Mouse (Mus musculus): ENCODE data around the gene Tnfrsf12a.

Tnfrsf12a gene

DNA sequence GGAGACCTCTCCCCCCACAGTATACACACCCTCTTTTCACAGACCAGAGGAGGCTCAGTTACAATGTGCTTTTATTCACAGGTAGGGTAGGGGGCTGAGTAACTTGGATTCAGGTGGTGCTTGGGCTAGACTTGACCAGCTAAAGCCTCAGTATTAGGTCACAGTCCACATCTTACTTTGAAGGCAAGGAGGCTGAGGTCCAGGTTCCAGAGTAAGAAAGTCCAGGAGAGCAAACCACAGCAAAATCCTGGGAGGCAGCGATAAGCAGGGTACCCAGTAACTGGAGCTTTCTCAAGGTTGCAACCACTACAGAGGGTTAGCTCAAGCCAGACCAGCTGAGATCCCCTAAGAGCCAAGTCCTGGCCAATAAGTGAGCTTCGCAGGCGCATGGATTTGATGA, 5.3 kb upstream of the Tnfrsf12a start:
- in situ Hi-C loops (cut with MboI; ENCODE audit: unreplicated experiment in 2 of 2) = no loop called here

DNA sequence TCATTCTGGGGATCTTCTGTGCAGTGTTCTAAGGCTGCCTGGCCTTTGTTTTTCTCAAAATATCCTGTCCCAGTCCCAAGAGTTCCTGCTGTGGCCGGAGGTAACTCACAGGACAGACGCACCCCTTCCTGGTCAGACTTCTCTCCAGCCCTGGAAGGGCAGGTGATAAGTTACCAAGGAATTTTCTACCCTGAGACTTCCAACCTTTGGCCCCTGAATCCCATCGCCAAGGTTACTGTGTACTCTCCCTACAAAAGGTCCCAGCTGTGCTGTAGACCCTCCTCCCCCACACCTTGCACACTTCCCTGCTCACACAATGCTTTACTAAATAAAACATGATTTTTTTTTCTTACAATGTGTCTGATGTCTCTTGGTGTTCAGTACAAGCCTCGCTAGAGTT, 4.8 kb upstream of the Tnfrsf12a start:
- in situ Hi-C loops (cut with MboI; ENCODE audit: unreplicated experiment in 2 of 2) = no loop called here

DNA sequence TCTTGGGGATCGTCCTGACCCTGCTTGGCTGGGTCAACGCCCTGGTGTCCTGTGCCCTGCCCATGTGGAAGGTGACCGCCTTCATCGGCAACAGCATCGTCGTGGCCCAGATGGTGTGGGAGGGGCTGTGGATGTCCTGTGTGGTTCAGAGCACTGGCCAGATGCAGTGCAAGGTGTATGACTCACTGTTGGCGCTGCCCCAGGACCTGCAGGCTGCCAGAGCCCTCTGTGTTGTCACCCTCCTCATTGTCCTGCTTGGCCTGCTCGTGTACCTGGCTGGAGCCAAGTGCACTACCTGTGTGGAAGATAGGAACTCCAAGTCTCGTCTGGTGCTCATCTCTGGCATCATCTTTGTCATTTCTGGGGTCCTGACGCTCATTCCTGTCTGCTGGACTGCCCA, 3.8 kb upstream of the Tnfrsf12a start:
- in situ Hi-C loops (cut with MboI; ENCODE audit: unreplicated experiment in 2 of 2) = no loop called here

DNA sequence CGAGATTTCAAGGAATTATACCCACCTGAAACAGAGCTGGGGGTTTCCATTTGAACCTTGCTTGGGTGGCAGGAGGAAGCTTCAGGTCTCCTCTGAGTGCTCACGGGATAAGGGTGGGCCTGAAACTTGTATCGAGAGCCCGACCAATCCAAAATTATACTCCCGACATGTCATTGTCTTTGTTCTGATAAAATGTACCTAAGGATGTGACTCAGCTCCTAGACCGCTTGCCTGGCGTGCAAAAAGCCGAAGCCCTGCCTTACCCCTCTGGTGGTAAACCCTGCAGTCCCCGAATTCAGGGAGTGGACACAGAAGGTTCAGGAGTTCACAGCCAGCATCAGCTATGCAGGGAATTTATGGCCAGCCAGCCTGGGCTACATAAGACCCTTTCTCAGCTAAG, 3.1 kb upstream of the Tnfrsf12a start:
- in situ Hi-C loops (cut with MboI; ENCODE audit: unreplicated experiment in 2 of 2) = no loop called here

DNA sequence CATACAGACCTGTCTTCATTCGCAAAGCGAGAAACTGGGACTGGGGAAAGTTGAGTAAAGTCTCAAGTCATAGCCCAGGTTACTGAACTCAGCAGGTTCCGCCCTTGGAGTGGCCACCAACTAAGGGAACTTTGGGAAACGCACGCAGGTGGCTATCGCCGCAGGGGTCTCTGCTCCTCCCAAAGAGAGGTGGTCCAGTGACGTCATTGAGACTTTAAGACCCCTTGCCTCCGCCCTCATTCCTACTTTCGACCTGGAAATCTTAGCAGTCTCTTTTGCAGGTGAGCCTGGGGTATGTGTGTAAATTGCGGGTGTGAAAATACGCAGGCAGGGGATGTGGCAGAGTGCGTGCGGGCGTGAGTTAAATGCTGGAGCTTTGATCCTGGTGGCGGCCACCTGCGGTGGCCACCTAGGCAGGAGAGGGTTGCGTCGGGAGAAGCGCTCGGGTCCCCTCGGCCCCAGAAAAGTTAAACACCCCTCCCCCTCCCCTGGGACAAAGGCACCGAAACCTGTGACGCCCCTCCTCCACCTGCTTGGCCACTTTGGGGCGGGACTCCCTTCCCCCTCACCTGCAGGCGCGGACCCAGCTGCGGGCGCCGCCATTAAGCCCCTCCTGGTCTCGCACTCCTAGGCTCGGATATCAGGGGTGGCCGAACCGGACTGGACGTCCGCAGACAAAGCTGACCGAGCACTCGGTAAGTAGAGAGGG, 2.0 kb upstream of the Tnfrsf12a start, which contains the start of gene Cldn6:
Gene Cldn6, plus strand, starts transcription at position 123 of the 709 bp plus-strand sequence.
- in situ Hi-C loops (cut with MboI; ENCODE audit: unreplicated experiment in 2 of 2) = no loop called here

DNA sequence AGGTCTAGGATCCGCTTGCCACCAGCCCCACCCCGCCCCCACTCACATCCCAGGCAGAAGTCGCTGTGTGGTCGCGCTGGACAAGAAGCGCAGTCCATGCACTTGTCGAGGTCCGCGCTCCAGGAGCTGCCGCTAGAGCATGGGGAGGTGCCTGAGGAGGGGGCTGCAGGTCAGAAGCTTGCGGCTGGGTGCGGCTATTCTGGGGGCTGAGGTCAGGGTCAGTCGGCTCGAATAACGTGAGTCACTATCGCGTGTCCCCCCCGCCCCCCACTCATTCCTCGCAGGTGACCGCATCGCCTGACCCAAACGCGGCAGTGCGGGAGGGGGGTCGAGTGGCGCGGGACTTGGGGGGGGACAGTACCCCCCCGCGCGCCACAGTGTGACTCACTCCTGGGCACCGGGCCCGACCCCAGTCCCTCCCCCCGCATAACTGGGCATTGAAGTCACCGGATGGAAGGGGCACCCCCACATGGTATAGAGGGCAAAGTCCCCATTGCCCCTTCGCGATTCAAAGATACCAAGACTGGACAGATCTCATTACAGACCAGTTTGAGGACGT, 716 bp downstream of the Tnfrsf12a start:
- in situ Hi-C loops (cut with MboI; ENCODE audit: unreplicated experiment in 2 of 2) = no loop called here

DNA sequence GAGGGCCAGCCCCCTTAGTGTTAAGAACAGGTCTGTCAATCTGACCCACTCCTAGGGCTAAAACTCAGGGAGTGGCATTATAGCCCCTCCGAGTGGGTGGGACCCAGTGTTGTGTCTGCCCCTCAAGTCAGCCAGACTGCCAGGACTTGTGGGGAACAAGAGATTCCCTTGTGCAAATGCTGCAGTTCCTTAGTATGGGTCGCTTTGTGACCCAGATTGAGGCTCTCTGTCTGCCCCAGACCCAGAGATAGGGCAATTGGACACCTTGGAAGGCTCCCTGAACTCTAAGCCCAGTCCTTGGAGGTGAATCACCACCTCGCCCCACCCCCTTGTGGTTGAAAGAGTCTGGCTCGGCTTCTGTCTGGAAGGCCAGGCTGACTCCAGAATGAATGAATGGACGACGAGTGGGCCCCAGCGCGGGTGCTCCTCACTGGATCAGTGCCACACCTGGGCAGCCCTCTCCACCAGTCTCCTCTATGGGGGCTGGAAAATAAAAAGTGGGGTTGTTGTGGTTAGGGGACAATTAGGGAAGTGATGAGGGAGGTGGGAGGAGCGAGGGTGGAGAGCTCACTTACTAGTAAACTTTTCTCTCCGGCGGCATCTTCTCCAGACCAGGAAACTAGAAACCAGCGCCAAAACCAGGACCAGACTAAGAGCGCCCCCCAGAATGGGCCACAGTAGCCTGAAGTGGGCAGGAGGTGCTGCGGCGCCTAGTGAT, 1.5 kb downstream of the Tnfrsf12a start:
- in situ Hi-C loops (cut with MboI; ENCODE audit: unreplicated experiment in 2 of 2) = no loop called here

DNA sequence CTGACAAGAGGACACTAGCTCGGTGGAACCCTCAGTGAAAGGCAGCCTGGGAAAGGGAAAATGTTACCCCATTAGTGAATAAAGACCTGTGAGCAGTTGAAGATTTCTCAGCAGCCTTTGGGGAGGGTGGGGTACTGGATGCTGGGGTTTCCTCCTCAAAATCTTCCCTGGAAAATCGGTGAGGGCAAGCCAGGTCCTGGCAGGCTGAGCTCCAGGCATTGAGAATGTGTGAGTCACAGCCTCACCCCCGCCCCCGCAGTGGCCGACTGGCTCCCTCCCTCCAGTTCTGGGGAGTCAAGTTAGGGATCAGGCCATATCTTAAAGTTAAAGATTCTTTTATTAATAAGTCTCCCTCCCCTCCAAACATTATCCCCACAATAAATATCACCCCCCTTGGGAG, 2.1 kb downstream of the Tnfrsf12a start:
- in situ Hi-C loops (cut with MboI; ENCODE audit: unreplicated experiment in 2 of 2) = no loop called here

DNA sequence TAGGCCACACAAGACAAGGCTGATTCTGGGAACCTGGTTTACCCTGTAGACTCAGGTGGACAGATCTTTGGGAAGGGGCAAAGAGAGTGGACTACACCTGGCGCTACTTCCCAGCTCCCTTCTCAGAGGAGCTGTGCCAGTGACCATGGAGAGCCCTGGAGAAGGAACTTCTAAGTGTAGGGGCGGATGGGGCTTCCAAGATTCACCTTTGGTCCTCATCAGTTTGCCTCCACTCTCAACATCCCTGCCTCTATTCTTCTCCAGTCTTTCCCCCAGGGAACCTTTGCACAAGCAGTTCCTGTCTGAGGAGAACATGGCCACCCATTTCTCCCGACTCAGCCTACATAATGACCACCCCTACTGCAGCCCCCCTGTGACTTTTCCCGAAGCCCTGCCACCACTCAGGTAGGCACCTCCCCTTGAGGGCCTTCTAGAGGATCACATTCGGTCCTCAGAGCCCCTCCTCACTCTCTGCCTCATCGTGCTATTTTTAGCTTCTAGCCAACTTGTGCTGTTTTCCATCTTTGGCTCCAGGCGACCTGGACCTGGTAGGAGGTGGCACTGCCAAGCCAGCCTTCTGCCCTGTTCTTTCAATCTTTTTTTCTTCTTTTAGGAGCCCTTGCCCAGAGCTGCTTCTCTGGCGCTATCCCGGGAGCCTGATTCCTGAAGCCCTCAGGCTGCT, 2.9 kb downstream of the Tnfrsf12a start:
- in situ Hi-C loops (cut with MboI; ENCODE audit: unreplicated experiment in 2 of 2) = no loop called here

DNA sequence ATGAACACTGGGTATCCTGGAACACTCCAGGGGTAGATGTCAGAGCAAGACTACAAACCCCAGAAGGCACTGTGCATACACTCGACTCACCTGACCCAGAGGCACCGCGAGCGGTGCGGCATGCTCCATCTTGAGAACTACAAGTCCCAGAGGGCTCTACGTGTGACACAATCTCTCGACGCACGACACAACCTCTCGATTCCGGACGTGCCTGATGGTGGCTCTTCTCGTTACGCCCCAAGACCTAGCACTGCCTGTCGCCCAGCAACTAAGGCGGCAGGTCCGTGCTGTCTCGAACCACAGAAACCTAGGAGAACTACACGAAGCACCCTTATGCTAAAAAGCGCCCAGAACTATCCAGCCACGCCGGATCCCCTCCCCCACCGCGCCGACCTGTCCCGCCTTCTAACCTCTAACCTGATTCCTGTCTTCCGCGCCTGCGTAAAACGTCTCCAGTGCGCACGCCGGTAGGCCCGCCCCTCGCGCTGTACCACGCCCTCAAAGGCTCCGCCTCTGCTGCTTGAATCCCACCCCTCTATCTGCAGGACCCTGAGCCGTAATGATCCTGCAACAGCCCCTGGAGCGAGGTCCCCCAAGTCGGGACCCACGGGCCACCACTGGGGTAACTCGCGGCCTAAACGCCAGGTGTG, 3.7 kb downstream of the Tnfrsf12a start, which contains the start of the genes Hcfc1r1 and Thoc6:
Gene Hcfc1r1, plus strand, starts transcription at position 173 of the 650 bp plus-strand sequence.
Gene Thoc6, minus strand, starts transcription at position 459 of the 650 bp plus-strand sequence.
- in situ Hi-C loops (cut with MboI; ENCODE audit: unreplicated experiment in 2 of 2) = no loop called here

DNA sequence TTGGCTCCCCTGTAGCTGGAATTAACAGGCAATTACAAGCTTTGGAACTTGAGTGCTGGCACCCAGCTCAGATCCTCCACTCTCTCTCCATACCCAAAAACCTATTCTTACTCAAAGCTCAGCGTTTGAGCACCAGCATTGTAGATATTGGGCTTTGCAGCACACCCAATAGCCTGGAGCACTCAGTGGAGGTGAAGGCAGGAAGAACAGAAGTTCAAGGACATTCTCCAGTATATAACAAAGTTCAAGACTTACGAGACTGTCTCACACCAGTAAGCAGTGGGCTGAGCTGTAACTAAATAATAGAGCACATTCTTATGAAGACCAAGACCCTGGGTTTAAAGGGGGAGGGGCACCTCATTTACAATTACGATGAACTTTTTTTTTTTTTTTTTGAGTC, 4.5 kb downstream of the Tnfrsf12a start:
- in situ Hi-C loops (cut with MboI; ENCODE audit: unreplicated experiment in 2 of 2) = no loop called here

DNA sequence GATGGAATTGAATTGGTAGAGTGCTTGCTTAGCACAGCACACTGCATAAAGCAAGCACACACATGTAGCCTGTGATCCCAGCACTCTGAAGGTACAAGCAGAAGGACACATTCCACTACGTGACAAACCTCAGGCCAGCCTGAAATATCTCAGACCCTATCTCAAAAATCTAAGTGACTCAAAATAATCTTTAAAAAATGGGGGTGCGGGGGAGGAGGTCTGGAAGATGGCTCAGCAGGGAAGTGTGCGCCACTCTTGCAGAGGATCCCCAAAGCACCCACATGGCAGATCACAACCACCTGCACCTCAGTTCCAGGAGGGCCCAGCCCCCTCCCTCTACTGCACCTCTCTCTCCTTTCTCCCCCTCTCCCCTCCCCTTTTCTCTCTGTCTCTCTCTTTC, 5.7 kb downstream of the Tnfrsf12a start:
- in situ Hi-C loops (cut with MboI; ENCODE audit: unreplicated experiment in 2 of 2) = no loop called here

DNA sequence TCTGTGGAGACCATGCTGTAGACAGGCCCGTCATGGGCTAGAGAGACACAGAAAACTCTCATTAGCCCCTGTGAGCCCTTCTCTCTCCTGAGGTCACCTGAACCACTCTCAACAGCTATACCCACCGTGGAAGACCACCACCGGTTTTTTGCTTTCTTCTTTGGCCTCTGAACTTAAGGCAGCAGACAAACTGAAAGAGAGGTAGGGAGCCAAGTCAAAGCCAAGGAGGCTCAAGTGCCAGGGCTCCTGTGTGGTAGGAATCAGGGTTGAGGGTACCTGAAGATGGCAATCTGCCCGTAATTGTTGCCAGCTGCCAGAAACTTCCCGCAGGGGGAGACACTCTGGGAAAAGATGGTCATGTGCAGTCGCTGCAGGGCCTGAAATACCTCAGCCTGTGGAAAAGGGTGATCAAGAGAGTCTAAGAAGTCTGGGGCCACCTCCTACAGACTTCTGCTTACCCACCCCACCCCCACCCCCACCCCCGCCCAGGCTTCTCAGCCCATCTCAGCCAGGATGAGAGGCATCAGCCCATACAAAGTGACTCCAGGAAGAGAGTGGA, 6.7 kb downstream of the Tnfrsf12a start:
- in situ Hi-C loops (cut with MboI; ENCODE audit: unreplicated experiment in 2 of 2) = no loop called here

DNA sequence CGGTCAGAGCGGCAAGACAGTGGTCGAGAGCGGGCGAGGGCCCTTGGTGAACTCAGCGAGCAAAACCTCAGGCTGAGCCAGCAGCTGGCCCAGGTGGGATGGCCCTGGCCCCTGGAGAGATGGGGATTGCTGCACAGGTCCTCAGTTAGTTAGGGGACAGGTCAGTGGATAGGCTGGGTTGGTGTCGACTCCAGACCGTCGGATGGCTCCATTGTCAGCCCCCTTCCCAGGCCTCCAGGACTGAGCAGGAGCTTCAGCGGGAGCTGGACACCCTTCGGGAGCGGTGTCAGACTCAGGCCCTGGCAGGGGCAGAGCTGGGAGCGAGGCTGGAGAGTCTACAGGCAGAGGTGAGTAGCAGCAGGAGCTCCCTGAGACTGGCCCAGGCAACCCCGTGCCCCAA, 11.8 kb downstream of the Tnfrsf12a start:
- in situ Hi-C loops (cut with MboI; ENCODE audit: unreplicated experiment in 2 of 2) = no loop called here

DNA sequence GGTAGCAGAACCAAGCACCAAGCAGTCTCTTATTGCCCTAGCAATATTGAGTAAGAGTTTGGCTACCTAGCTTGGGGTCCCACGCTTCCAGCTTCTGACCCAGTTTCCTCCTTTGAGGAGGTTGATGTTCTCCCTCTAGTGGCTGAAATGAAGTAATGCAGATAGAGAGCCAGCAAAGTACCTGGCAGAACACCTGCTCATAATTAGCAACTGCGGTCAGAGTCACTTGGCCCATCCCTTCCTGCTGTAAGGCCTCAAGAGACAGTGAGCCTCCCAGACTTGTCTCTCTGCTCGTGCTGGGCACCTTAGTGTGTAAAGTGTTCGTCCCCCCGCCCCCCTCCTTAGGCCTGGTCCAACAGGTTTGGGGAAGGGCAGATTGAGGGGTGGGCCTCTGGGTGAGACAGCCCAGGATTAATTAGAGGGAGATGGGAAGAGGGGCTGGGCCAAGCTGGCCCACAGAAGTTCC, 12.7 kb downstream of the Tnfrsf12a start:
- in situ Hi-C loops (cut with MboI; ENCODE audit: unreplicated experiment in 2 of 2) = loop anchor here in 1 of 2 experiments (5.0 kb wide), 1 partner anchor 43 kb away; no protein-coding TSS in a partner anchor

DNA sequence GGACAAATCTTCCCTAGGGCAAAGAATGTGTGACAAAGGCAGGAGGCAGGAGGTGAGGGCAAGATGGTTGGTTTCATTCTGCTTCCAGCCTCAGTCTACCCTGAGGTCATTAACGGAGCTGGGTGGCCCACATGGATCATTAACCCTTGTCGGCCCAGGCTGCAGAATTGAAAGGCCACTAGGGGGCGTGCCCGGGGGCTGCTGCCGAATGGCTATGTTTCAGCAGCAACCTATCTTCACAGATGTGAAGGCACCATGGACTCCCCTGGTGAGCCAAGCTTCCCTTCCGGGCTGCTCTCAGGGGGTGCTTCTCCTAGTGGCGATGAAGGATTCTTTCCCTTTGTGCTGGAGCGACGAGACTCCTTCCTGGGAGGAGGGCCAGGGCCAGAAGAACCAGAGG, 15.7 kb downstream of the Tnfrsf12a start:
- in situ Hi-C loops (cut with MboI; ENCODE audit: unreplicated experiment in 2 of 2) = loop anchor here in 1 of 2 experiments (5.0 kb wide), 1 partner anchor 46 kb away; no protein-coding TSS in a partner anchor

DNA sequence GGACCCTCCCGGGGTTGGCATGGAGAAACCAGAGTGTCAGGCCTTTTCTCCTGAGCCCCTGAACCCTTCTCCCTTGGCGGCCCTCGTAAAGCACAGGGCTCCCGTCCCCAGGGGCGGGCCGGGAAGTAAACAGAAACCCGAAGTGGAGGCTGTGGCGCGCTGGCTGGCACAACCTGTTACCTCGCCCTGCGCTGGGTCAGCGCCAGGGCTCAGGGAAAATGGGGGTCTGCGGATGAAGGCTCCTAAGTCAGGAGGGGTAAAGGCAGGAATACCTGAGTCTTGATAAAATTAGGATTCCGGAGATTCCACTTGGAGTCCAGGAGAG, 16.4 kb downstream of the Tnfrsf12a start:
- in situ Hi-C loops (cut with MboI; ENCODE audit: unreplicated experiment in 2 of 2) = loop anchor here in 1 of 2 experiments (5.0 kb wide), 1 partner anchor 46 kb away; no protein-coding TSS in a partner anchor

DNA sequence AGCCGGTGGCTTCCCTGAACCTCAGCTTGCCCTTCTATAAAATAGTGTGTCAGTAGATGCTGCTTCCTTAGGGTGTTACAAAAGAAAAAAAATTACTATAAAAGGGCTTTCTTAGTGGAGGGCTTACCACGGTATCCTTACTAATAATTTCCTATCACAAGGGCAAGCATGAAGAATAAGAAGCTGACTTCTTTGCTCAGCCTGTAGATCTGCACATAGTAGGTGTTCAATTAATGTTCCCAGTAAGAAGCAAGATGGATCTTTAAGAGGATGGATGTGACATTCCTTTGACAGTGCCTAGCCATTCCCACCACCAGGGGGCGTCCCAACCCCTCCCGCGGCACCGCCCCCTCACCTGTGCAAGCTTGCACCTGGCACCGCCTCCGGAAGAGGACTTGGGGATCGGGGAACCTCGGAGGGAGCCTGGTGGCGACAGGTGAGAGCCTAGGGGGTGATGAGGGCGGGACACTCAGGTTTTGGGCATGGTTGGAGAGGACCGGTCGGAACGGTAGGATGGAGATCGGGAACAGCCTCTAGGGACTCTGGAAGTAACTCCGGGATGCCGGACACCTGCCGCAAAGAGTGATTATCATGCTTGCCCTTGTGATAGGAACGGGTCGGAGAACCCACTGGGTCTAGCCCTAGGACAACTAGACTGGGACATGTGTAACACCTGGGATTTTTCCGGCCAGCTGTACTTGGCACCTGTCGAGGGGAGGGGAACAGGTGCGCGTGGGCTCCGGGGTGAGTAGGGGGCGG, 17.0 kb downstream of the Tnfrsf12a start, which contains the start of gene Bicdl2:
Gene Bicdl2, plus strand, starts transcription at position 390 of the 759 bp plus-strand sequence.
- in situ Hi-C loops (cut with MboI; ENCODE audit: unreplicated experiment in 2 of 2) = loop anchor here in 1 of 2 experiments (5.0 kb wide), 1 partner anchor 47 kb away; no protein-coding TSS in a partner anchor

DNA sequence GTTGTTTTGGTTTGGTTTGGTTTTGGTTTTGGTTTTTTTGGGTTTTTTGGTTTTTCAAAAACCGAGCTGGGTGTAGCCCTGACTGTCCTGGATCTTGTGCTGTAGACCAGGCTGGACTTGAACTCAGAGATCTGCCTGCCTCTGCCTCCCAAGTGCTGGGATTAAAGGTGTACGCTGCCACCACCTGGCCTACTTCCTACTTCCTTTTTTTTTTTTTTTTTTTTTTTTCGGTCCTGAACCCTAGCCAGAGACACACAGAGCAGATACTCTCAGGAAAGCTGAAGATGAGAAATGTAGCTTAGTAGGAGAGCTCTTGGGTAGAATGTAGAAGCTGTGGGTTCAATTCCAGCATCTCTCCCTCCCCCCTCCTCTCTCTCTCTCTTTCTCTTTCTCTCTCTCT, 18.8 kb downstream of the Tnfrsf12a start:
- in situ Hi-C loops (cut with MboI; ENCODE audit: unreplicated experiment in 2 of 2) = no loop called here
